Mouse (Mus musculus) spleen, adult 2 months (tissue): ENCODE measurements at regions not wholly inside any gene's neighbourhood (a gene's known extent, or its start where the extent isn't known, plus 50 kb on each side); places are given as distances from the start of the nearest gene placed in this dataset.

ENCODE experiments used
- DNase-seq, 2 experiments: peaks; one replicate each; pipeline versions ENCODE4 v3.0.0 to v3.0.0-alpha.2; 2012 to 2021; ENCODE audit warnings: low spot score in 2 of 2, low read depth in 1 of 2
- H3K27ac ChIP-seq: fragments of 200-500 bp; 2 replicates; pipeline ENCODE4 v1.5.1; 2012; ENCODE audit warnings: low read length, inconsistent platforms; ENCODE audit not compliant: insufficient read depth
- H3K27me3 ChIP-seq: fragments of 200-500 bp; 2 replicates; pipeline ENCODE4 v1.6.1; 2012; ENCODE audit warnings: mild to moderate bottlenecking, moderate library complexity, low read length, inconsistent platforms; ENCODE audit not compliant: control insufficient read depth, insufficient read depth
- H3K36me3 ChIP-seq: fragments of 200-500 bp; 2 replicates; pipeline ENCODE4 v1.6.1; 2012; ENCODE audit warnings: mild to moderate bottlenecking, low read length, inconsistent platforms; ENCODE audit not compliant: control insufficient read depth, insufficient read depth
- H3K4me1 ChIP-seq: fragments of 200-500 bp; 2 replicates; pipeline ENCODE4 v1.6.1; 2011; ENCODE audit warnings: inconsistent platforms; ENCODE audit not compliant: control insufficient read depth, insufficient read depth, insufficient read length
- H3K4me3 ChIP-seq: fragments of 200-500 bp; 2 replicates; pipeline ENCODE4 v1.5.1; 2011; ENCODE audit warnings: mild to moderate bottlenecking, inconsistent platforms; ENCODE audit not compliant: insufficient read depth, insufficient read length; ENCODE audit errors: extremely low read depth
- CTCF ChIP-seq: fragments of 200-500 bp; IDR thresholded peaks from 2 replicates; pipeline ENCODE4 v1.5.1; 2011; ENCODE audit warnings: mild to moderate bottlenecking, inconsistent platforms; ENCODE audit not compliant: insufficient read depth, insufficient read length, insufficient replicate concordance; ENCODE audit errors: extremely low read depth
- POLR2A ChIP-seq: fragments of 200-500 bp; IDR thresholded peaks from 2 replicates; pipeline ENCODE4 v1.6.1; 2011; ENCODE audit warnings: low read depth, low read length, inconsistent platforms
- WGBS: fragments of 180-500 bp; shearing (Covaris S2); methylation state at CpG from one replicate; pipeline ENCODE4 v1.1.7; 2018; 5-methylcytosine and 5-hydroxymethylcytosine counted together

DNA sequence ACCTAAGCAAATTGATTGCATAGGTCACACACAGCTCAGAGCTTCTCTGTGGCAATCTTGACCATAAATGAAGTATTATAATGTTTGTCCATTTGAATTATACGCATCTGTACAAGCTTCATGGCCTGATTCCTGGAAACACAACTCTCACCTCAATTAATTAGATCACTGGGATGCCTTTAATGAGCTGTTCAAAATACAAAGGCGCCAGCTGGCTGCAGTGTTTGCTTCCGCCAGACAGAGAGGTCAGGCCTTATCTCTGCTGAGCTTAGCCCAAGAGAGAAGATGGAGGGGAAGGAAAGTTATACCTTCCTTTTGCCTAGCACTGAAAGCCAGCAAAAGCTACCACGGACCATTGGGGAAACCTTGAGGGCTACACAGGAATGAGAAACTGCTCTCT is 336.2 kb downstream of the Mllt3 start:
- no peak for DNase-seq
- WGBS: 90% methylated on average over 4 of the region's 4 CpGs
- H3K4me1 ChIP-seq: no peaks in the 10 kb centered on the region
- H3K4me3 ChIP-seq: no peak overlapping the region
- H3K27me3 ChIP-seq: no peaks in the 10 kb centered on the region
- H3K36me3 ChIP-seq: no peaks in the 10 kb centered on the region
- TF ChIP-seq CTCF: no peak
- no peak for TF ChIP-seq POLR2A
- H3K27ac ChIP-seq: no peak overlapping the region

DNA sequence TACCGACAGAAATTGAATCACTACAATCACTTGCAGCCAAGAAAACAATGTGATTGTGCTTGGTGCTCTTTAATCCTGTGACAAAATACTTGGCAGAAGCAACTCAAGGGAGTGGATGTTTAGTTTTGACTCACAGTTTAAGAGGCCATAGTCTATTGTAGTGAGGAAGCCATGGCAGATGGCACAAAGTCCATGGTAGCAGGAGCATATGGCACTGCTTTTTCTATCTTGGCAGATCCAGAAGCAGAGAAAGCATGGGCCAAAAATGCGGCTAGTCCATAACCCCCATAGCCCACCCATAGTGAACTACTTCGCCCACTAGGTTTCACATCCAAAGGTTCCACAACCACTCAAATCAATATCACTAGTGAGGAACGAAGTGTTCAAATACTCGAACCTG is 337.4 kb downstream of the Mllt3 start:
- Histone ChIP-seq H3K4me1 (no peaks in the 10 kb centered on the region), H3K27me3 (no peaks in the 10 kb centered on the region), H3K4me3 (no peak overlapping the region), H3K36me3 (no peaks in the 10 kb centered on the region), H3K27ac (no peak overlapping the region)
- no peak for DNase-seq
- no peak for TF ChIP-seq CTCF
- no peak for TF ChIP-seq POLR2A
- WGBS: 93% methylated on average over 5 of the region's 5 CpGs

DNA sequence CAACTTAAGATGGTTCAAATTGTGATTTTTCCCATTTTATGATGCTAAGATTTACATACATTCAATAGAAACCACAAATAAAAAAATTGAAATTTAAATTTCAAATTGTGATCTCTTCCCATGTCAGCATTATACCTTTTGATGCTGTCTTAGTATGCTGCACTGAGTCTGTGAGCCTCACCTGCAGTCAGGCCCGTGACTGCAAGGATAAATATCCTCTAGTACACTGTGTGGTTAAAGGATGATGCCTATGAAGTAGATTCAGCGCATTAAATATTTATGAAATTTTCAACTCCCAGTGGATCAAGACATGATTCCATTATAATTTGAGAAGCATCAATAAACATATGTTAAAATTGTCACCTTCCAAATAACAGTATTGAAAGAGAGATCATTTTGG is 340.4 kb downstream of the Mllt3 start:
- no peaks in the 10 kb centered on the region for H3K27me3 ChIP-seq

DNA sequence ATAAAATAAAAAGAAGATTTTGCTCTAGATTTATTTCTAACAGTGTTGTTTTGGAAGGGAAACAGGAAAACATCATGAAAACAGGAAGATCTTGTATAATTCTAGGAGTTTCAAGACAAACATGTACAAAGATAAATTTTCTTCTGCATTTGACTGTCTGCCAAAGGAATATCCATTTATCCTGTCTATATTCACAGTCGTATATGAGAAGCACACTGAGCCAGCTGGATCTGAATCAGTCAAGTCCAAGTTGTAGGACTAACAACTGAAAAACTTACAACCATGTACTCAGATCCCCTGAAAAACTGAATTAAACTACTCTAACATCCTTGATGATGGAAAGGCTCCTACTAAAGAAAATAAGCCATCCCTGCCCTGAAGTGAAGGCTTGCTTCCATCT is 348.2 kb downstream of the Mllt3 start:
- no peak for DNase-seq
- 79% methylated on average over 1 of the region's 1 CpGs for WGBS
- TF ChIP-seq POLR2A: no peak
- TF ChIP-seq CTCF: no peak

More for the DNA sequence above, 340.4 kb downstream of the Mllt3 start:
- WGBS: 87% methylated on average over 2 of the region's 2 CpGs
- H3K27ac ChIP-seq: no peak overlapping the region
- H3K4me3 ChIP-seq: no peak overlapping the region
- no peak for DNase-seq
- no peaks in the 10 kb centered on the region for H3K4me1 ChIP-seq
- no peaks in the 10 kb centered on the region for H3K36me3 ChIP-seq
- TF ChIP-seq POLR2A (no peak), CTCF (no peak)

DNA sequence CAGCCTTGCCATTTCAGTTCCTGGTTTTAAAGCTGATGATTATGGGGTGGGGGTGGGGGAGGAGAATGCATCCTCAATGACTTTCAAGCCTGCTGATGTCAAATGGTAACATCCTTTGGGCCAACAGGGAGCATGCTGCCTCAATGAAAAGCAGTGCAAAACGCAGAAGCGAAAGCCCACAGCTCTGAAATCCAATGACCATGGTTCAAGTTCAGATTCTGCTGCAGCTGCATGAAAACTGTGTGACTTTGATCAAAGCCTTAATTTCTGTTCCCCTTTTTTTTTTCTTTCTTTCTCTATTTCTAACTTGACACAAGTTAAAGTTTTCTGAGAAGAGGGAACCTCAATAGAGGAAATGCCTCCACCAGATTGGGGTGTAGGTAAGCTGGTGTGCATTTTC is 350.4 kb downstream of the Mllt3 start:
- Histone ChIP-seq H3K27ac (no peak overlapping the region), H3K36me3 (no peaks in the 10 kb centered on the region), H3K27me3 (no peaks in the 10 kb centered on the region), H3K4me3 (no peak overlapping the region), H3K4me1 (peaks cover 14% of the 10 kb centered on the region)
- 22% methylated on average over 2 of the region's 2 CpGs for WGBS
- peak; percentile 19 to 46 for DNase-seq
- TF ChIP-seq CTCF (no peak), POLR2A (no peak)

More for the DNA sequence above, 348.2 kb downstream of the Mllt3 start:
- Histone ChIP-seq H3K27ac (no peak overlapping the region), H3K4me1 (peaks cover 14% of the 10 kb centered on the region), H3K27me3 (no peaks in the 10 kb centered on the region), H3K36me3 (no peaks in the 10 kb centered on the region), H3K4me3 (no peak overlapping the region)

DNA sequence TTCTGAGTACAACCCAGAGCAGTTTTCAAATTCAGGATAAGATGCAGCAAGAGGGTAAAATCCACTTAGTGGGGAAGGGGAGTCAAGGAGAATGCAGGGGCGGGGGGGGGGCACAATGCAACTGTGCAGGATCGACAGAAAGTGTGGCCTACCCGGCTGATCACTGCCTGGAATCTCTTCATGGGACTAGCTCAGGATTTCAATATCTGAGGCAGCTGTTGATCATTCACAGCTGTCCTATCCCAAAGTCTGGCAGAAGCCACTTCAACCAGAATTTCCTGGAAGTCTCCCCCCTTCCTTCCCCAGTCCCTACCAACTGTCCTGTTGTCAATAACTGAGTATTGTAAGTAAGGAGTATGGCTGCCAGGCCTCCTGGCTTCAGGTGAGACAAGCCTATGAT is 362.1 kb downstream of the Mllt3 start:
- Histone ChIP-seq H3K4me1 (peaks cover 7% of the 10 kb centered on the region), H3K36me3 (no peaks in the 10 kb centered on the region), H3K27me3 (no peaks in the 10 kb centered on the region), H3K27ac (no peak overlapping the region), H3K4me3 (no peak overlapping the region)
- TF ChIP-seq CTCF (no peak), POLR2A (no peak)
- WGBS: 88% methylated on average over 3 of the region's 3 CpGs
- DNase-seq: no peak

DNA sequence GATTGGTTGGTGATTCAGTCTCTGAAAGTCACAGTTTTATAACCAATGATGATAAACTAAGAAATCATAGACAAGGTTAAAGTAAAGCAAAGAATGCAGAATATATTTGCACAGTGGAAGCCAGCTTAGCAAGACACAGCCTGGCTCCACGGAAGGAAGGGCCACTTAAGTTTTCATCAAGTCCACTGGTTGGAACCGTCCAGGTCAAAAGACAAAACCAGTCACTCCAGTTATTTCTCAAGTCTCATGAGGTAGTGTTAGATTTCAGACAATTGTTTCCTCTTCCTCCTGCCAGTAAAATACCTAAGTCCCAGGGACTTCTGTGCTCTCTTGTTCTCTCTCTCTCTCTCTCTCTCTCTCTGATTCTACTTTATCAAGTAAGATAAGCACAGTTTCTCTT is 363.0 kb downstream of the Mllt3 start:
- no peaks in the 10 kb centered on the region for H3K36me3 ChIP-seq
- no peak for DNase-seq
- H3K27me3 ChIP-seq: no peaks in the 10 kb centered on the region
- TF ChIP-seq POLR2A (no peak), CTCF (no peak)
- H3K4me1 ChIP-seq: peaks cover 7% of the 10 kb centered on the region
- H3K4me3 ChIP-seq: no peak overlapping the region
- WGBS: 80% methylated on average over 2 of the region's 2 CpGs
- no peak overlapping the region for H3K27ac ChIP-seq

DNA sequence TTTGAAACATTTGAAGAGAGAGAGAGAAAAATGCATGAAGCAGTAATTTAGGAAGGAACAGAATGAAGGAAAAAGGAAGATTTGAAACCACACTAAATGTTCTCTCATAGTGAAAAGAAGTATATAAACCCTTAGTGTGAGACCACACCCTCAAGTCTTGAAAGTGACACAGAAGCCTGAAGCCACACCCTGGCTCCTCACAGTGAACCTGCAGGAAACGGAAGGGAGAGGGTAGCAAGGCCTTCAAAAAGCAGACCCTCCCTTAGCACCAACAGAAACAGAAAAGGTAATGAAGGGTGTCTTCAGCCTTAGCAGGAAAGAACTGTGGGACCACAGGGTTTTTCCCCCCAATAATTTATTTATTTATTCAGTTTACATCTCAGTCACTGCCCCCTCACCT is 363.7 kb downstream of the Mllt3 start:
- no peak for TF ChIP-seq POLR2A
- TF ChIP-seq CTCF: no peak
- 14% methylated on average over 1 of the region's 1 CpGs for WGBS

More for the DNA sequence above, 363.7 kb downstream of the Mllt3 start:
- Histone ChIP-seq H3K4me1 (peaks cover 7% of the 10 kb centered on the region), H3K27me3 (no peaks in the 10 kb centered on the region), H3K36me3 (no peaks in the 10 kb centered on the region), H3K4me3 (no peak overlapping the region), H3K27ac (no peak overlapping the region)
- DNase-seq: no peak
